Mouse (Mus musculus) lung, embryonic 15.5 days (tissue): ENCODE measurements around the gene Gpatch1. TPM values are rescaled to one million over a fixed set of nuclear protein-coding genes. Genes with fewer than 3 reads are reported as not detected.

Experiments
- ATAC-seq: fragments of 200-750 bp; cut with Nextera tagmentation; 2 replicates; pipeline ENCODE4 v1.8.0; 2017; ENCODE audit warnings: moderate number of reproducible peaks, borderline replicate concordance; ENCODE audit not compliant: low FRiP score, low TSS enrichment; ENCODE audit errors: extremely low read depth
- H3K27ac ChIP-seq: fragments of 300-500 bp; sonication (generic); 2 replicates; pipeline ENCODE4 v1.5.1; 2015; ENCODE audit warnings: moderate library complexity, mild to moderate bottlenecking, inconsistent platforms
- H3K27me3 ChIP-seq: fragments of 300-500 bp; sonication (generic); 2 replicates; pipeline ENCODE4 v1.6.1; 2015; ENCODE audit warnings: inconsistent platforms
- H3K36me3 ChIP-seq: fragments of 300-500 bp; sonication (generic); 2 replicates; pipeline ENCODE4 v1.6.1; 2015; ENCODE audit warnings: inconsistent platforms
- H3K4me1 ChIP-seq: fragments of 300-500 bp; sonication (generic); 2 replicates; pipeline ENCODE4 v1.6.1; 2015; ENCODE audit warnings: inconsistent platforms
- H3K4me2 ChIP-seq: fragments of 300-500 bp; sonication (generic); 2 replicates; pipeline ENCODE4 v1.6.1; 2015; ENCODE audit warnings: inconsistent platforms, mild to moderate bottlenecking, moderate library complexity
- H3K4me3 ChIP-seq: fragments of 300-500 bp; sonication (generic); 2 replicates; pipeline ENCODE4 v1.5.1; 2015; ENCODE audit warnings: mild to moderate bottlenecking, inconsistent platforms
- H3K9ac ChIP-seq: fragments of 300-500 bp; sonication (generic); 2 replicates; pipeline ENCODE4 v1.6.1; 2015; ENCODE audit warnings: inconsistent platforms
- H3K9me3 ChIP-seq: fragments of 300-500 bp; sonication (generic); 2 replicates; pipeline ENCODE4 v1.6.1; 2016; ENCODE audit warnings: inconsistent platforms
- WGBS: fragments of 180-500 bp; shearing (Covaris S2); methylation state at CpG from one replicate; pipeline ENCODE4 v1.1.7; 2015; 5-methylcytosine and 5-hydroxymethylcytosine counted together
- polyA plus RNA-seq: library from polyadenylated mRNA; unstranded; fragments of >200 nt; fragmentation: Nextera tagmentation; extraction: Ambion mirVana; gene quantifications from 2 replicates; pipeline ENCODE4 v1.2.1, GENCODE M21; 2015

Gene Gpatch1
- polyA plus RNA-seq, 1 experiment from 2014 or later = 15.7 TPM

- Histone ChIP-seq H3K4me2 (no peak overlapping the region), H3K27ac (no peak overlapping the region), H3K36me3 (no peaks in the 10 kb centered on the region), H3K27me3 (no peaks in the 10 kb centered on the region), H3K9me3 (no peaks in the 10 kb centered on the region), H3K9ac (no peak overlapping the region), H3K4me3 (no peak overlapping the region), H3K4me1 (no peaks in the 10 kb centered on the region)
- no peak for ATAC-seq
- 84% methylated on average over 5 of the region's 5 CpGs for WGBS
Measured at GRCm38 (mm10) chr7:35344785-35345330, 26.6 kb upstream of the Gpatch1 start.

DNA sequence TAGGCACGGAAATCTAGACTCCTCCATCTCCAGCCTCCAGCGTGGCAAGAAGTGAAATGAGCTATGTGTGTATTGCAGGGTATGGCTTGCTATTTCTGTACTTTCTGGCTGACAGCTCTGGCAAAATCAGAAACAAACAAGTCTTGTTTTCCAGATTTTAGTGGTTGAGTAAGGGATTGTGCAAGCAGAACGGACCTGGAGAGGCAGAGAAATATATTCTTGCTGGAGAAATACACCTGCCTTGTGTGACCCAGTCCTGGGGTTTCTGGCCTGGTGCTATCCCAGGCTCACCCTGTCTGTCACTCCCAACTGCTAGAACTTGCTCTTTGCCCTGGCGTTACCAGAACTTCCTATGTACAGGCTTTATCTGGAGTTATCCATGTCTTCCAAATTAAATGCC, 24.3 kb upstream of the Gpatch1 start:
- Histone ChIP-seq H3K27ac (no peak overlapping the region), H3K27me3 (no peaks in the 10 kb centered on the region), H3K4me3 (no peak overlapping the region), H3K9ac (no peak overlapping the region), H3K4me2 (no peak overlapping the region), H3K4me1 (no peaks in the 10 kb centered on the region), H3K9me3 (no peaks in the 10 kb centered on the region), H3K36me3 (no peaks in the 10 kb centered on the region)
- ATAC-seq = no peak
- WGBS = 40% methylated on average over 4 of the region's 4 CpGs

- 72% methylated on average over 6 of the region's 6 CpGs for WGBS
- H3K9me3 ChIP-seq = no peaks in the 10 kb centered on the region
- ATAC-seq = no peak
- H3K4me2 ChIP-seq = no peak overlapping the region
- no peak overlapping the region for H3K9ac ChIP-seq
- no peak overlapping the region for H3K27ac ChIP-seq
- no peaks in the 10 kb centered on the region for H3K36me3 ChIP-seq
- no peaks in the 10 kb centered on the region for H3K4me1 ChIP-seq
- H3K4me3 ChIP-seq = no peak overlapping the region
- H3K27me3 ChIP-seq = peaks cover 8% of the 10 kb centered on the region
Measured at GRCm38 (mm10) chr7:35341282-35341681, 23.0 kb upstream of the Gpatch1 start.

DNA sequence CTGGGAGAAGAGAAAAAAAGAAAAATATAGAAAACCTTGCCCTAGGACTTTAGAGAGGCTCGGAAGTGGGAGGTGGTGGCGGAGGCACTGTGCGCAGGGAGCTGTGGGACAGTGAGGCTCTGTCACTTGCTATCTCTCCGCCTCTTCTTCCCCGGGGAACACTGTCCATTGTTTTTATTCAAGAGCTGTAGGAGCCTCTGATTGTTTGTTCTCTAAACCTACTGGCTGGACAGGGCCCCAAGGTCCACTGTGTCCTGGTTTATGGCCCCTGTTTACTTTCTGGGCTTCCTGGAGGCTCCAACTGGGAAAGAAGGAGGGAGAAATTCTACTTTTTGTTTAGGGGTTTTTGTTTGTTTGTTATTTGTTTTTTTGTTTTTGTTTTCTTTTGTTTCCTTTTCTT, 22.0 kb upstream of the Gpatch1 start:
- Histone ChIP-seq H3K9me3 (no peaks in the 10 kb centered on the region), H3K27ac (no peak overlapping the region), H3K4me3 (no peak overlapping the region), H3K36me3 (no peaks in the 10 kb centered on the region), H3K27me3 (peaks cover 19% of the 10 kb centered on the region), H3K4me2 (no peak overlapping the region), H3K9ac (no peak overlapping the region), H3K4me1 (peaks cover 4% of the 10 kb centered on the region; the same call in 1 of the 2 replicates)
- WGBS = 38% methylated on average over 5 of the region's 5 CpGs
- no peak for ATAC-seq

DNA sequence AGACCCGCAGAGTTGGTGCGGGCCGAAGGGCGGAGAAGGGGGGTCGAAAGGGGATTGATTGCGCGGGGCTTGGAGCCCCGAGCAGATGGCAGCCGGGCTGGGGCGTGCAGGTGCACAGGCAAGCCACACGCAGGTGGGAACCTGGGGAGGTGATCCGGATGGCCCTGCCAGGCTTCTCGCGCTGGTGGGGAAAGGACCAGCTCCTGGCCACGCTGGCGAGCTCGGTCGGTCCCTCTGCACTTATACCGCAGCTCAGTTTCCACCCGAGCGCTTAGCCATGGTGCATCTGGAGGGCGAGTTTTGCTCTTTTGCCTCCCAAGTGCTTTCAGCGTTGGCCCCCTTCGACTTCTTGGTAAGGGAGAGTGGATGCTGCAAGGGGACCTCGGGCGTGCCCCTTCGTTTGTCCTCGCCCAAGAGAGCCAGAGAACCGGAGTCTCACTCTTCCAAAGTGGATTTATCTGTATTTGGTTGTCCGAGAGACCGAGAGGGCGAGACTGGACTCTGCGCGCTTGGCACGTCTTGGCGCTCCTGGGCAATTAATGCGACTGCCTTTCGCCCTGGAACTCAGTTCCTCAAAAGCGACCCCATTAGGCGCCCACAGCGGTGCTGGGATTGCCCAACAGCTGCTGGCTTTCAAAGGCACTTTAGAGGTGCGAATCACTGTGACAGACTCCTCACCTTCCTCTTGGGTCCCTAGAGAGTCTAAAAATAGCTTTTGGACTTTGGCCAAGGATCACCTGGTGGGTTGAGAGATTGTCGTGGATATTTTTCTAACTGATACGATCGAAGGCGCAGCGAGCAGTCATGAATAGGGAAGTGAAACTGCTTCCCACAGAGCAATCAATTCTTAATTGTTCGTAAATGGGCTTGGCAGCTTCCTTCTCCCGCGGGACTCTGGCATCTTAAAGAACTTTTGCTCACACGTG, 16.6 kb upstream of the Gpatch1 start:
- ATAC-seq = peak; percentile 4; the same call in 1 of the 2 replicates
- Histone ChIP-seq H3K36me3 (no peaks in the 10 kb centered on the region), H3K4me3 (peak overlapping the region; percentile 58), H3K4me1 (peaks cover 13% of the 10 kb centered on the region), H3K27ac (peak overlapping the region; percentile 12; the same call in 1 of the 2 replicates), H3K4me2 (peak overlapping the region; percentile 99), H3K9ac (peak overlapping the region; percentile 50), H3K9me3 (no peaks in the 10 kb centered on the region), H3K27me3 (peaks cover 44% of the 10 kb centered on the region)
- 1% methylated on average over 51 of the region's 51 CpGs for WGBS

DNA sequence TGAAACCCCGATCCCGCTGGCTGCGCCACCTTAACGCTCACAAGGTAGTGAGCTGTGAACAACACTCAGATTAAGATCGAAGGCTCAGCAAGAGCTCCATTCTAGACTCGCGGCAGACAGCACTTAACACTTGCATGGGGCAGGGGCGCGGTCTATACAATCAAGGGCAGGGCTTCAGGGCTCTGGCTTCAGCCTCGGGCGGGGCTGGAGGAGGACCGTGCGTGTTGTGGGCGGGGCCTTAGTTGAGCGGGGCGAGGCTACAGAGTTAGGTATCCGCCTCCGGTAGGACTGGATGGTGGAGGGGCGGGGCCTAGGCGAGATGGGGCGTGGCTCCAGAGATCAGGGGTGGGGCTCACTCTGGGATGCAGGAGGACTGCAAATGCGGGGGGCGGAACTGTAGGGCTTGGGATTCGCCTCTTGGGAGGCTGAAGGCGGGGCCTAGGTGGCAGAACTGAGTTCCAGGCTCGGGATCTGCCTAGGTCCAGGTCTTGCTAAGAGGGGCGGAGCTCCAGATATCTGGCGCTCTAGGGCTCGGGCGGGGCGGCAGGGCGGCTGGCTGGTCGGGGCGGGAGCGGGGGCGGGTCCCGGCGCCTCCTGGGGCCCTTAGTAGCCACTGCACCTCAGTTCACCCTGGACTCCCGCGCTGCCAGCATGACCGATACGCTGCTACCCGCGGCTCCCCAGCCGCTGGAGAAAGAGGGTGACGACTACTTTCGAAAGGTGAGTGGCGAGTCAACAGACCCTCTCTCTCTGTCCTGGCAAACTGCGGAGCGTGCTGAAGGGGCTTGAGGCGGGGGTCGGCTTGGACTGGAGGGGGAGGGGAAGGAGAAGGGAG, 15.7 kb upstream of the Gpatch1 start, which contains the start of gene Rhpn2:
Gene Rhpn2, plus strand, starts transcription at position 479 of the 835 bp plus-strand sequence.
- H3K27ac ChIP-seq = peak within 1 kb of the TSS; percentile 25

GRCm38 (mm10) chr7:35333231-35333651, 15.0 kb upstream of the Gpatch1 start:
- Histone ChIP-seq H3K27ac (peak overlapping the region; percentile 25; the same call in 1 of the 2 replicates), H3K9ac (peak overlapping the region; percentile 21; the same call in 1 of the 2 replicates), H3K4me2 (peak overlapping the region; percentile 99), H3K4me1 (peaks cover 13% of the 10 kb centered on the region), H3K9me3 (no peaks in the 10 kb centered on the region), H3K36me3 (no peaks in the 10 kb centered on the region), H3K4me3 (peak overlapping the region; percentile 58), H3K27me3 (peaks cover 44% of the 10 kb centered on the region)
- ATAC-seq = peak; percentile 8; the same call in 1 of the 2 replicates
- 2% methylated on average over 19 of the region's 19 CpGs for WGBS

More for the DNA sequence above, 15.7 kb upstream of the Gpatch1 start, which contains the start of gene Rhpn2:
- Histone ChIP-seq H3K9ac (peak within 1 kb of the TSS; percentile 50), H3K4me1 (peaks cover 13% of the 10 kb centered on the region), H3K9me3 (no peaks in the 10 kb centered on the region), H3K36me3 (no peaks in the 10 kb centered on the region), H3K4me3 (peak within 1 kb of the TSS; percentile 58), H3K4me2 (peak within 1 kb of the TSS; percentile 99), H3K27me3 (peaks cover 44% of the 10 kb centered on the region)
- peak; percentile 99 for ATAC-seq
- under 1% methylated on average over 52 of the region's 52 CpGs for WGBS

- ATAC-seq = no peak
- no peak overlapping the region for H3K9ac ChIP-seq
- H3K4me1 ChIP-seq = peaks cover 13% of the 10 kb centered on the region
- H3K9me3 ChIP-seq = no peaks in the 10 kb centered on the region
- H3K36me3 ChIP-seq = no peaks in the 10 kb centered on the region
- 68% methylated on average over 3 of the region's 3 CpGs for WGBS
- H3K27ac ChIP-seq = no peak overlapping the region
- peaks cover 37% of the 10 kb centered on the region for H3K27me3 ChIP-seq
- H3K4me2 ChIP-seq = no peak overlapping the region
- H3K4me3 ChIP-seq = no peak overlapping the region
Measured at GRCm38 (mm10) chr7:35331590-35331989, 13.3 kb upstream of the Gpatch1 start.

- Histone ChIP-seq H3K36me3 (no peaks in the 10 kb centered on the region), H3K4me2 (no peak overlapping the region), H3K27ac (no peak overlapping the region), H3K4me3 (no peak overlapping the region), H3K4me1 (0 out of 2 replicates have a peak, but pooled peaks cover 5% of the 10 kb centered on the region), H3K27me3 (no peaks in the 10 kb centered on the region), H3K9ac (no peak overlapping the region), H3K9me3 (no peaks in the 10 kb centered on the region)
- 10% methylated on average over 11 of the region's 13 CpGs for WGBS
- ATAC-seq = no peak
Measured at GRCm38 (mm10) chr7:35322732-35323420, 4.6 kb upstream of the Gpatch1 start.

- Histone ChIP-seq H3K9me3 (no peaks in the 10 kb centered on the region), H3K4me1 (peaks cover 12% of the 10 kb centered on the region), H3K9ac (no peak overlapping the region), H3K4me2 (no peak overlapping the region), H3K4me3 (no peak overlapping the region), H3K36me3 (no peaks in the 10 kb centered on the region), H3K27ac (no peak overlapping the region), H3K27me3 (no peaks in the 10 kb centered on the region)
- ATAC-seq = no peak
- WGBS = 49% methylated on average over 3 of the region's 3 CpGs
Measured at GRCm38 (mm10) chr7:35322161-35322560, 3.9 kb upstream of the Gpatch1 start.

DNA sequence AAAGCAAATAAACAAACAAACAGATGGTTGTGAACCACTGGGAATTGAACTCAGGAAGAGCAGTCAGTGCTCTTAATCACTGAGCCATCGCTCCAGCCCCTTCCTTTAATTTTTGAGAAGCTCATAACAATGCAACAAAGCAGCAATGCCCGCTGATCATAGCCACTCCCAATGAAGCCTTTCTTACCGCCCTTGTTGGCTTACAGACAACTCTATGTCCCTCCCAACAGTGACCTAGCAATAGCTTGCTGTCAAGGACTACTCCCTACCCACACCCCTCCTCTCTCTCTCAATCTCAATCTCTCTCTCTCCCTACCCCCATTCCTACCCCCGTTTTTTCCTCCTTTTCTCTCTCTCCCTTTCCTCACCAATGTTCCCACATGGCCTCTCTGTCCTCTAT, 1.5 kb upstream of the Gpatch1 start:
- no peak overlapping the region for H3K4me2 ChIP-seq
- no peak overlapping the region for H3K9ac ChIP-seq
- no peaks in the 10 kb centered on the region for H3K36me3 ChIP-seq
- 74% methylated on average over 4 of the region's 4 CpGs for WGBS
- no peak overlapping the region for H3K27ac ChIP-seq
- peaks cover 15% of the 10 kb centered on the region for H3K4me1 ChIP-seq
- H3K4me3 ChIP-seq = no peak overlapping the region
- H3K9me3 ChIP-seq = no peaks in the 10 kb centered on the region
- no peak for ATAC-seq
- H3K27me3 ChIP-seq = no peaks in the 10 kb centered on the region
